Mouse (Mus musculus): ENCODE results near the gene Zan.
"Not testable (repeated sequence)": the region's sequence is repeated elsewhere in the genome, so short reads cannot be mapped to it uniquely, and the experiment has no call there.

Gene Zan

GRCm38 (mm10) chr5:137501709-137502666 lies 25.1 kb upstream of the Zan start, which contains the start of gene Pop7:
TSS of gene Pop7 (minus strand) at chr5:137502518.
- peak; percentile 100 for DNase-seq (ENCODE audit: low spot score)

- no peak for DNase-seq (ENCODE audit: low spot score)
Measured at GRCm38 (mm10) chr5:137500186-137500585, 23.3 kb upstream of the Zan start.

DNA sequence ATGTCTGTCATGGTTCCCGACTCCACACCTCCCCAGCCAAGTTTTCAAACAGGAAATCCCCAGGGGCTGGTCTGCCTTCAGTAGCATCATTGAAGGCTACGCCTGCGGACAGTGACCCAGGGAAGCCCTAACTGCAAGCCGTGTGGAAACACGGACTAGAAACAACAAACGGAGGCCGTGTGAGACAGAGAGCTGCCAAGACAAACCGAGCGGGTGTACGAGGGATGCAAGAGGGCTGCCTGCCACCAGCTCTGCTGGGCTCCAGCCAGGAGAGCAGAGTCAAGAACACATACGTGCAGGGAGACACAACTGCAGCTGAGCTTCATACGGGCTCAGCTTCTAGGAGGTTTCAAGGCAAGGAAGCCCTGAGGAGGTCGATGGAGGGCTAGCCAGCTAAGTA lies 17.0 kb upstream of the Zan start:
- DNase-seq (ENCODE audit: low spot score): no peak

- no peak for DNase-seq (ENCODE audit: low spot score)
Measured at GRCm38 (mm10) chr5:137491559-137491958, 14.7 kb upstream of the Zan start.

DNA sequence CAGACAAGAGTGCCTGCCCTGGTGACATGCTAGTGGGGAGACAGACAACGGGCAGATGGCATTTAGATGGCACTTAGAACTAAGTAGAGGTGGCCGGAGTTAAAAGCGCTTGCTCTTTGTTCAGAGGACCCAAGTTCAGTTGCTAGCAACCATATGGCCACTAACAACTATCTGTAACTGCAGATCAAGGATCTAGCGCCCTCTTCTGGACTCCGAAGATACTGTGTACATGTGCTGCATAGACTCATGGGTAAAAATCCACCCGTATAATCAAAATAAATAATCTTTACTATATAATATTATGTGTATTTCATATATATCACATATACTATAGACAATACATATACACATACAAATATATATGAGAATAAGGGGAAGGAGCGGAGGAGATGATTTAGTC lies 10.8 kb upstream of the Zan start:
- no peak for DNase-seq (ENCODE audit: low spot score)

DNA sequence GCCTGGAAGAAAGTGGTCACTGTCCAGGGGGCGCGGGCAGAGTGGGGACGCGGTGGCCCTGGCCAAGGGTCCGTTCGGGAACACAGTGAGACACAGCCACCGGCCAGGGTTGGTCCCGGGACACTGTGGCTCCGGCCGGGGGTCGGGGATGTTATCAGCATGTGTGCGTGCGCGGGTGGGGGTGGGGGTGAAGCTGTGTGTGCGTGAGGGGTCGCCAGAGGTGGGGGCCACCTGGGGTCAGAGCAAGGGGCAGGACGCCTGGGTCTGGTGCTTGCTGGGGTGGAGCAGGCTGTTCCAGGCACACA lies 8.9 kb upstream of the Zan start:
- no peak for DNase-seq (ENCODE audit: low spot score)

- DNase-seq (ENCODE audit: low spot score): no peak
Measured at GRCm38 (mm10) chr5:137485071-137485850, 8.4 kb upstream of the Zan start.

GRCm38 (mm10) chr5:137481897-137482296 lies 5.0 kb upstream of the Zan start:
- DNase-seq (ENCODE audit: low spot score): no peak

- DNase-seq (ENCODE audit: low spot score): peak; percentile 48
Measured at GRCm38 (mm10) chr5:137481138-137481537, 4.3 kb upstream of the Zan start.

GRCm38 (mm10) chr5:137474351-137474750 lies 2.5 kb downstream of the Zan start:
- no peak for DNase-seq (ENCODE audit: low spot score)

DNA sequence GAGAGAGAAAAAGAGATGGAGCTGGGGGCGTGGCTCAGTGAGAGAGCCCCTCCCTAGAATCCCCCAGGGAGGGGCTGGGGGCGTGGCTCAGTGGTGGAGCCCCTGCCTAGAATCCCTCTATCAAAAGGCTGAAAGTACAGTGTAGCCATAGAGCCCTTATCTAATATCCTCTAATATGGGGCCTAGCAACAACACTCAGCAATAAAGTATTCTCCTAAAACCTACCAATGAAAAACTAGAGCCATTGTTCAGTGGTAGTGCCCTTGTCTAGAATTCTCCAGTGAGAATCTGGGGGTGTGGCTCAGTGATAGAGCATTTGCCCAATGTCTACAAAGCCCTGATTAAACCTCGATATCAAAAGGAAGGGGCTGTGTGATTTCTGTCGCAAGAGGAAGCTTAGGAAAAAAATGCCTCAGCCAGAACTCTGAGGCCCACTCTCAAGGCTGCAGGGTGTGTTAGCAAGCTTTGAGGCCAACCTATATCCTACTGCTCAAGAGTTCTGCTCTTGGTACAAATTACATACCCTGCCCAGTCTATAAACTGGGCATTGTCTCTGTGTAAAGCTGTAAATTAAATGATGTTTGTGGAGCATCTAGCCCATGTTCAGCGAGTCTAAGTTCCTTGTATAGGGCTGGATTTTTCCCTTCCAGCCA lies 4.5 kb downstream of the Zan start:
- DNase-seq (ENCODE audit: low spot score): no peak

DNA sequence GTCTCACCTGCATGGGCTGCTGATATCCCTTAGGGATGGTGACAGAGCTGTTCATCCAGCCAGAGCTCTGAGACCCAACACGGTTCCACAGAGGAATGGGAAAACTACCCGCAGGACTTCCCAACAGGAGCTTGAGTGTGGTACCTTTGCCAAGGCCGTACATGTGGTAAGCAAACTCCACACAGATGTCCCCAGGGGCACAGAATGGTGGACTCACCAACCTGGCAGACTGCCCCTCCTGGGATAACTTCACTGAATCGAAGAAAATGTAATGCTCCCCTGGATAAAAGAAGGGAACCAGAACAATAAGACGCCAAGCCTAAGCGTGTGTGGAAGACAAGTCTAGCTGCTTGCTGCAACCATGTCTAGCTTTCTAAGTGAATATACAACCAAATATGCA lies 9.9 kb downstream of the Zan start:
- DNase-seq (ENCODE audit: low spot score): no peak

DNA sequence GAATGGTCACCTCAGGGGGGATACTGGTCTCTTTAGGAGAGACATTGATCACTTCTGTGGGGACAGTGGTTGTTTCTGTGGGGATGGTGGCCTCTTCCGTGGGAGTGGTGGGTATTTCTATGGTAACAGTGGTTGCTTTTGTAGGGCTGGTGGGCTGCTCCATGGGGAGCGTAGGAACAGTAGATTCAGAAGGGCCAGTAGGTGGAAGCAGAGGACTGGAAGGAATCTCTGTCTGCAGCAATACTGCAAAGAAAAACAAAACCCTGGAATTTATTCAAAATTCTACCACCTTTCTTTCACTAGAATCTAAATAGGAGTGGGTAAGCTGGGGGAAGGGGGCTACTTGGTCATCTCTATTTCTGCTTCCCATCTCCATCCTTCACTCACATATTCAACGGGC lies 11.8 kb downstream of the Zan start:
- DNase-seq (ENCODE audit: low spot score): no peak

GRCm38 (mm10) chr5:137455866-137456591 lies 20.8 kb downstream of the Zan start:
- DNase-seq (ENCODE audit: low spot score): no peak

- no peak for DNase-seq (ENCODE audit: low spot score)
Measured at GRCm38 (mm10) chr5:137455206-137455605, 21.7 kb downstream of the Zan start.

- no peak for DNase-seq (ENCODE audit: low spot score)
Measured at GRCm38 (mm10) chr5:137445536-137445935, 31.3 kb downstream of the Zan start.

DNA sequence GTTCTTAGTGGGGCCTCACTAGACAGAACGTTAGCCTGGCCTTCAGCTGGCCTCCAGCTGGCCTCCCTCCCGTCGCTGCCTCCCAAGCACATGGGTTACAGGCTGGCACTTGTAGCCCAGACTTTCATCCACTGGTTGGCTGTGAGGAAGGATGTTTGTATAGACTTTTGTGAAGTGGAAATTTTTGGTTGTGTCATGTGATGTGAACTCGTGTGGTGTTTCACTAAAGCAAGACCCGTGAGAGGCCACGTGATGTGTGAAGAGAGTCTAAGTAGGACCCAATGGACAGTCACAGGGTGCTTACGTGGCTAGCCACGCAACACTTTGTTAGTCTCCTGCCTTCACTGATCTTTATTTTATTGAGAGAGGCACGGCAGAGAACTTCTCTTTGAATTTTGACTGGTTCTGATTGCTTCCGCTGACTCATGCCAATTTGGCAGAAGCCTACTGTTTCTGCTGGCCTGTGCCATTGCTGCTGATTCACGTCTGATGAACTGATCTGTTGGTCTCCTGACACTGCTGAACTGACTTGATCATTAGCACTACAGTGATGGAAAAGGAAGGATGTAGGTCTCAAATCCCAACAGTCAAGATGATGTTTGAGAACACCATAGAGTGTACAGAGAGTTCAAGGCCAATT lies 36.5 kb downstream of the Zan start:
- no peak for DNase-seq (ENCODE audit: low spot score)

GRCm38 (mm10) chr5:137433889-137434288 lies 43.0 kb downstream of the Zan start:
- no peak for DNase-seq (ENCODE audit: low spot score)

- DNase-seq (ENCODE audit: low spot score): not testable (repeated sequence)
Measured at GRCm38 (mm10) chr5:137430402-137430801, 46.5 kb downstream of the Zan start.

DNA sequence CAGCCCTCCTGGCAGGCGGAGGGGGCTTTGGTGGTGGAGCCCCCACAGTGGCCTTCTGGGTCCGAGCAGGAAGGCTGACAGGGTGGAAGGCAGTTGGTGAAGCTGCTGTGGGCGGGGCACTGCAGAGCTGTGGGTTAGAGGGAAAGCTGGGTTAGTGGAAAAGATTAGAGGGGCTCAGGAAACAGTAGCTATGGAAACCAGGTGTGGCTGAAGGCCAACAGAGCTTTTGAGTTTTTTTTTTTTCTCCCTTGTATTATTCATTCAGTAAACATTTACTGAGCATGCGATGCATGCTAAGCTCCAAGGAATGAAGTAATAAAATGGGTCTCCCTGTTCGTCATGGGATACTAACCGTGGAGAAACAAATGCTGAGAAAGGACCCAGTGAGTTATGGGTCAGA lies 51.2 kb downstream of the Zan start:
- no peak for DNase-seq (ENCODE audit: low spot score)

- DNase-seq (ENCODE audit: low spot score): no peak
Measured at GRCm38 (mm10) chr5:137419841-137420240, 57.0 kb downstream of the Zan start.

GRCm38 (mm10) chr5:137419105-137419504 lies 57.8 kb downstream of the Zan start:
- no peak for DNase-seq (ENCODE audit: low spot score)

All from c-Kit-positive CD71-positive TER-119-positive erythroid progenitor cells, embryonic 14.5 days (primary cell).